Mouse (Mus musculus): Measurements from ENCODE around the gene Lama4.

Lama4 gene

GRCm38 (mm10) chr10:38994719-38995450, 29.6 kb downstream of the Lama4 start:
- no peak for DNase-seq

GRCm38 (mm10) chr10:38995896-38996295, 30.6 kb downstream of the Lama4 start:
- DNase-seq: no peak

- DNase-seq: no peak
Observed at GRCm38 (mm10) chr10:39000951-39001350, 35.6 kb downstream of the Lama4 start.

GRCm38 (mm10) chr10:39002521-39002920, 37.2 kb downstream of the Lama4 start:
- DNase-seq: no peak

- DNase-seq: no peak
Observed at GRCm38 (mm10) chr10:39003520-39003919, 38.2 kb downstream of the Lama4 start.

DNA sequence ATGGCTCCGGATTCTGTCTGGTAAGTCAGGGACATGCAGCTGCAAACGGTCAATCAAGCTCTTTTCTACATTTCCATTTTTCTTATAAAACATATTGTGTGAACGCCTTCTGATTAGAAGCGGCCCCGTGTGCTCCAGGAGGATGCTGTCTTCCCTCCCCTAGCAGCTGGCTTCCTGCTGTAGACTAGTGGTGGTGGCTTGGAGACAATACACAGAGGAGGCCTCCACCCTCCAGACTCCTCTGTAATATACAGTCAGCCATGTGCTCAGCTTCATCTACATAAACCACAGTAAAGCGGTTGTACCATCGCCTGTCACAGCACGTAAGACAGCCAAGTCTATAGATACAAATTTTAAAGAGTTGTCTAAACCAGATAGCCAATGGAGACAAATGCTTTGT, 40.2 kb downstream of the Lama4 start:
- no peak for DNase-seq

DNA sequence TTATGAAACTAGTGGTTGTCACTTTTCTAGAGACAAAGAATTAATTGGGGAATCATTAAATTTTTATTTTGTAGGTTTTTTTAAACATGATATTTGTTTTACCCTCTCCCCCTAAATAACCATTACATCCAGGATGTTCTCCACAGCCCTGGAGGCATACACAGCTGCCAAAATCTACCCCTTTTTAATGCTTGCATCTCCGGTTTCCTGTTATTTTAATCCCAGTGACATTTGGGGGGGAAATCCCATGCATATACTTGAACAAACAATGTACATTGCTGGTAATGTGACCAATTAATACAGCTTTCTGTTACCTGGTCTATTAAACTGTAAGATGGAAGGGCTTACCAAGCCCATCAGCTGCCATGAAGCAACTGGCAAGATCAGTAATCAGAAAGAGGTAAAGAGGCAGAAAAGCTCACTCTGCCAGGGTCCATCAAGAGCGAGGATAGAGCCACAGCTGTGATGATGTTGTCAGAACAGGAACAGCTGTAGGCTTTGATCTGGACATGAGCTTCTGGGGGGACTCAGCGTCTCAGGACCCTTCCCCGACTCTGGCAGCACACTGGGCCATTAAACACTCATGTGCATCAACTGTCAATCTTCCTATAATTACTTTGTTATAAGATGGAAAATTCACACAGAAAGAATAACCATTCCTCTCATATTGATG, 41.3 kb downstream of the Lama4 start:
- DNase-seq: no peak

DNA sequence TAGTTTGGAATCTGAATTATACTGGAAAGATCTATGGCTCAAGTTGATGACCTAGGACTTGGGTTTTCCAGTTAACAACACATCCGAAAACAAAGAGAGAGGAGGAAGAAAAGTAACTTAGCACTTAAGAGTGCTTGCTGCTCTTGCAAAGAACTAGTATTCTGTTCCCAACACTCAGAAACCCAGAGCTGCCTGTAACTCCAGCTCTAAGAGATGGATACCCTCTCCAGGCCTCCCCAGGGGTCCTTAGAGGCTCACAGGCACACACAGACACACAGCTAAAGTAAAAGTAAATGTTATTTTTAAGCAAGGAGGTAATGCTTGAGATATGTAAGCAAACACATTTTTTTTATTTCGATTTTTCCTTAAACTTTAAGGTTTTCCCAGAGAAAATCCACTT, 49.5 kb downstream of the Lama4 start:
- no peak for DNase-seq

DNA sequence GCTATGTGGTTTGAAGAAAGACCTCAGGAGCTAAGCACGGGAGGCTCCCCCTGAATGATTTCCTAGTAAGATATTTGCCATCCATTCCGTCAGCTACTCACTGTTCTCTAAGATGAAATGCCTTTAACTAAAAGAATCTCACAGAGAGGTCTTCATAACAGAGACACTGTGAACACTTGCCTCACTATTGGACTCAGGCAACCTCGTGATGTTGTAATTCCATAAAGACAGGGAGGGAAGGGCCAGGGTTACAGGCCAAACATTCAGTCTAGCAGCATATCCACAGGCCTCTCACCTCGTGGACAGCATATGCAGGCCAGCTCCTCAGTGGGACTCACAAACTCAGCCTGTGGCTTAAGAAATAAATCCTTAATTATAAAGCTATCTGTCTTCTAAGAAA, 52.7 kb downstream of the Lama4 start:
- DNase-seq: no peak

GRCm38 (mm10) chr10:39018635-39019034, 53.3 kb downstream of the Lama4 start:
- DNase-seq: no peak

DNA sequence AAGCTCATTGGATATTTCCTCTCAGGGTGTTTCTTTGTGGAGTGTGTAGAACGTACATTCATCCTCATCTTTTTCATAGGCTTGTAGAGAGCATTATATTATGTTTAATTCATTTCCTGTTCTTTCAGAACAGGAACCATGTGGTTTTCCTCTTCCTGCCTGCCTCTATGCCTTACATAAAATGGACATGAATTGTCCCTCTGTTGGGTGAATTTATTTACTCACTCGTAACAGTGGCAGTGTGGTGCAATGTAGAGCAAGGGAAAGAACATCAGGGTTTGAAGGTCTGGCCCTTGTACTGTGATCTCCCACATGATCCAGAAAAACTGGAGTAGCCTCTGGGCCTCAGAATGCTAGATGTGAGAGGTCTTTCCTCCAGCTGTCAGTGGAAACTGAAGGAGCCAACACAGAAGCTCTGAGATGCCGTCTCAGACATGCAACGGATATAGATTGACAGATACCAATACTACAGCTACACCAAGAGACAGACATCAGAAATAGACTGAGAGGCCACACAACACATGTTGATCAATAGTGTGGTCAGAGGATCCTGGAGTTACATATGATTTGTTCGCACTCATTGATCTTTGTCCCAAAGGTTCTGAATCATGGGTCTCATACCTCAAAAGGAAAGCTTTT, 58.4 kb downstream of the Lama4 start:
- DNase-seq: no peak

DNA sequence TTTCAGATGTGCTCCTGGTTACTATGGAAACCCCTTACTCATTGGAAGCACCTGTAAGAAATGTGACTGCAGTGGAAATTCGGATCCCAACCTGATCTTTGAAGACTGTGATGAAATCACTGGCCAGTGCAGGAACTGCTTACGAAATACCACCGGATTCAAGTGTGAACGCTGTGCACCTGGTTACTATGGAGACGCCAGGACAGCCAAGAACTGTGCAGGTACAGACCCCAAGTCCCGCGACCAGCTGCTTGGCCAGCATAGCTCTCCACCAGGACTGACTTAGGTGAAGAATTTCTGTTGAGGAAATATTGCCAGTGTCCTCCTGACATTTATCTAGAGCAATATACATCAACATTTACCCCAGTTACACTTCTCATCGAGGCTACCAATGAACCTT, 61.2 kb downstream of the Lama4 start:
- DNase-seq: no peak

GRCm38 (mm10) chr10:39027058-39027457, 61.7 kb downstream of the Lama4 start:
- DNase-seq: no peak

DNA sequence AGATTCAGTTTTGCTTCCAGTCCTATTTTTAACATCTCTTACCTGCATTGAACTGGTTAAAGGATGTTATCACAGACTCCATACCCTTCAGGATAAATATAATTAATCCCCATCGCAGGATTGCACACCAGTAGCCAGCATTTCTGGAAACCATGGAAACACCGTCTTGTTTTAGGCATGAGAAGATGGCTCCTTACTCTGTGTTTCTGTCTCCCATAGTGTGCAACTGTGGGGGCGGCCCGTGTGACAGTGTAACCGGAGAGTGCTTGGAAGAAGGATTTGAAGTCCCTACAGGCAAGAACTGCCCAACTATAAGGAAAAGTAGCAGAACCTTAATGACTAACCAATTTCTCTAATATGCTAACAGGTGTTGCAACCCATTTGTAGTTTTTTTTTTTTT, 63.1 kb downstream of the Lama4 start:
- DNase-seq: no peak

- DNase-seq: no peak
Observed at GRCm38 (mm10) chr10:39029297-39030147, 64.2 kb downstream of the Lama4 start.

DNA sequence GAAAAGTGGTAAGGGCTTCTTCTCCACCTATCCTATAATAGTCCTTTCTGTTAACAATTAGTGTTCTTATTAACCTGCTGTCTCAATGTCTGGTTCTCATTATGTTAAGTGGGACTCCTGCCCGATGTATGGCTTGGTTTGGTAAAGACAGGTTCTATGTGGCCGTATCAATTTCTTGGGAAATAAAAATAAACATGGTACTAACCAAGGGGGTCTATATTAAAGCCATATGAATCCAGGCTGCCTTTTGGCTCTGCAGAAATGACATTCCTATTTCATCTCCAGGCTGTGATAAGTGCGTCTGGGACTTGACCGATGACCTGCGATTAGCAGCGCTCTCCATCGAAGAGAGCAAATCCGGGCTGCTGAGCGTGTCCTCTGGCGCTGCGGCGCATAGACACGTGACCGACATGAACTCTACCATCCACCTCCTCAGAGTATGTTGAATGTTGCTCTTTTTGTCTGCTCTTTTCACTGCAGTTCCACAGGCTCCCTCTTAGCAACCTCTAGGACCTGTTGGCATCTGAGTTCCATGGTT, 64.9 kb downstream of the Lama4 start:
- no peak for DNase-seq

GRCm38 (mm10) chr10:39039564-39039963, 74.2 kb downstream of the Lama4 start:
- DNase-seq: no peak

DNA sequence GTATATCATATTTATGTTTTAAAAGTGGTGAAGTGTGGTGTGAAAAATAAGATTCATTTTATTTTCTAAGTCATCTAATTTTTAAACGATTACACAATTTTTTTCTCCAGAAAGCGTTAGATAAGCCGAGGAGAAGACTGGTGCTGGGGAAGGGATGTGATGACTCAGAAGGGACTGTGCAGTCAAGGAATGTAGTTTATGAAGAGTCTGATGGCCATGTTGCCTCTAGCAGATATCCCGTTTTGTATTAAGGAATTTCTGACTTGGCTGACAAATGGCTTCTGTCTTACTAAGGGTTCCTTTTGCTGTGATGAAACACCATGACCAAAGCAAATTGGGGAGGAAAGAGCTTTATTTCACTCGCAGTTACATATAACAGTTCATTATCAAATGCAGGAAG, 74.7 kb downstream of the Lama4 start:
- DNase-seq: no peak

- no peak for DNase-seq
Observed at GRCm38 (mm10) chr10:39044476-39044995, 79.2 kb downstream of the Lama4 start.

GRCm38 (mm10) chr10:39045111-39045510, 79.8 kb downstream of the Lama4 start:
- peak; percentile 14 for DNase-seq

DNA sequence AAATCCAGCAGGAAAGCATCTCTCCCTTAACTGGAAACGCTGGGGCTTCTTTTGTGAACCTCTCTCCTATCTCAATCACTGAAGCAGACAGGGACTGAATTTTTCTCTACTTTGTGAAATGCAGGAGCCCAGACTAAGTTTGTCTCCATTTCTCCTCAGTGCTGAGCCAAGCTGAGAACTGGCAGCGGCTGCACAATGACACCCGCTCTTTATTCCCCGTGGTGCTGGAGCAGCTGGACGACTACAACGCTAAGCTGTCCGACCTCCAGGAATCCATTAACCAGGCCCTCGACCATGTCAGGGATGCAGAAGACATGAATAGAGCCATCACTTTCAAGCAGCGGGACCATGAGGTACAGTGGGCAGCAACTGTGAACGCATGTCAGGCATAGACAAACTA, 82.5 kb downstream of the Lama4 start:
- no peak for DNase-seq

- DNase-seq: no peak
Observed at GRCm38 (mm10) chr10:39049581-39050294, 84.4 kb downstream of the Lama4 start.
